Comparison of ENCODE assay signal across 7 mouse cellular contexts in genomic region chr14:114913238-114913637, GRCm38 (mm10).
DNase-seq lines count a peak whose midpoint lies in the region.

No protein-coding gene starts in this region.

- no peak overlapping the region for H3K4me3 ChIP-seq in limb, embryonic 10.5 days

- 62% methylated on average over 5 of the region's 5 CpGs for WGBS in limb, embryonic 10.5 days

- DNase-seq in ovary, postnatal 14 days (ENCODE audit: low spot score) = peak; percentile 2
- no peak for DNase-seq in ovary, postnatal 10 days (ENCODE audit: low spot score)
- peak; percentile 56 for DNase-seq in embryo, embryonic 9.5 days (ENCODE audit: extremely low spot score)
- peak; percentile 26 for DNase-seq in kidney, adult 9 months
- peak; percentile 43 for DNase-seq in limb, embryonic 10.5 days (ENCODE audit: low spot score)
- peak; percentile 64 to 66 for DNase-seq in right cerebral cortex, adult 2 months (ENCODE audit: low spot score in 2 of 2)
- no peak for DNase-seq in natural killer cell, adult 2 months (ENCODE audit: low spot score in 2 of 2)

- H3K9me3 ChIP-seq in limb, embryonic 10.5 days (replicated peaks) = no peaks in the 10 kb centered on the region

- H3K36me3 ChIP-seq in limb, embryonic 10.5 days = no peaks in the 10 kb centered on the region

- no peak overlapping the region for H3K27ac ChIP-seq in limb, embryonic 10.5 days

- H3K27me3 ChIP-seq in limb, embryonic 10.5 days (ENCODE audit: low read depth, poor library complexity, severe bottlenecking) = no peaks in the 10 kb centered on the region

- peaks cover 7% of the 10 kb centered on the region; the same call in 1 of the 2 replicates for H3K4me1 ChIP-seq in limb, embryonic 10.5 days

Comparison
In these comparisons a context has a peak if more than half of its experiments do, and no peak if none do; other contexts are left out.
1. DNase-seq: peak in ovary, postnatal 14 days (single experiment), embryo, embryonic 9.5 days (single experiment), kidney, adult 9 months (single experiment), limb, embryonic 10.5 days (single experiment) and right cerebral cortex, adult 2 months (2 of 2); none in ovary, postnatal 10 days (single experiment) and natural killer cell, adult 2 months (0 of 2).